Mouse (Mus musculus) ES-CJ7 (cell line): ENCODE measurements at regions not wholly inside any gene's neighbourhood (a gene's known extent, or its start where the extent isn't known, plus 50 kb on each side); places are given as distances from the start of the nearest gene placed in this dataset.

ENCODE experiments used
- DNase-seq: peaks from one replicate; pipeline ENCODE4 v3.0.0; 2011; ENCODE audit warnings: low read depth, low spot score

DNA sequence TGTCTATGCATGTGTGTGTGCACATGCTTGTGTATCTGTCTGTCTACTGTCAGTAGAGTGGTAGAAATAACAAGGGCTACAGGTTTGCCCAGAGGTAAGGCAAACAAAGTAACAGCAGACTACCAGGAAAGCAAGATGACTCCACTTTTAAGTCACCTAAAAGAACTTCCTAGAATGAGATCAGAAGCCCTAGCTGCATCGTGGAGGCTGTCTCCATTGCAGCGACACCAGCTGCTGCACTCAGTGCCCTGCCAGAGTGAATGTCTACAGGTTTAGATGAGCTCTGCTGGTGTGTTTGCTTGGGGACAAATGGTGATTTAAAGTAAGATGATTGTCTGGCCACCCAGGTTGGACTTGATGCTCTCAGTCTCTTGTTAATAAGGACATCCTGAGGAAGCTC is 50.6 kb upstream of the Dusp10 start:
- no peak for DNase-seq

GRCm38 (mm10) chr1:183963286-183963685 is 49.8 kb upstream of the Dusp10 start:
- DNase-seq = no peak
